Mouse (Mus musculus) liver, embryonic 16.5 days (tissue): ENCODE measurements around the gene Acd. TPM values are rescaled to one million over a fixed set of nuclear protein-coding genes. Genes with fewer than 3 reads are reported as not detected.

Experiments used
- ATAC-seq: fragments of 200-750 bp; cut with Nextera tagmentation; 2 replicates; pipeline ENCODE4 v1.8.0; 2017; ENCODE audit warnings: low read depth, mild to moderate bottlenecking, moderate number of reproducible peaks, moderate library complexity
- H3K27ac ChIP-seq: fragments of 300-500 bp; sonication (generic); 2 replicates; pipeline ENCODE4 v1.5.1; 2014; ENCODE audit warnings: mild to moderate bottlenecking, low read length
- H3K27me3 ChIP-seq: fragments of 300-500 bp; sonication (generic); 2 replicates; pipeline ENCODE4 v1.6.1; 2014; ENCODE audit warnings: low read depth, low read length, mixed read lengths; ENCODE audit not compliant: control insufficient read depth, insufficient read depth
- H3K36me3 ChIP-seq: fragments of 300-500 bp; sonication (generic); 2 replicates; pipeline ENCODE4 v1.6.1; 2014; ENCODE audit warnings: mild to moderate bottlenecking; ENCODE audit not compliant: control insufficient read depth, insufficient read depth
- H3K4me1 ChIP-seq: fragments of 300-500 bp; sonication (generic); 2 replicates; pipeline ENCODE4 v1.6.1; 2014; ENCODE audit warnings: low read depth, low read length, mixed read lengths; ENCODE audit not compliant: control insufficient read depth
- H3K4me2 ChIP-seq: fragments of 300-500 bp; sonication (generic); 2 replicates; pipeline ENCODE4 v1.6.1; 2014; ENCODE audit warnings: low read depth, low read length, mixed read lengths
- H3K4me3 ChIP-seq: fragments of 300-500 bp; sonication (generic); 2 replicates; pipeline ENCODE4 v1.5.1; 2014; ENCODE audit warnings: low read depth, mild to moderate bottlenecking, low read length
- H3K9ac ChIP-seq: fragments of 300-500 bp; sonication (generic); 2 replicates; pipeline ENCODE4 v1.6.1; 2014; ENCODE audit warnings: low read depth, low read length
- H3K9me3 ChIP-seq: fragments of 300-500 bp; sonication (generic); replicated peaks from 2 replicates; pipeline ENCODE4 v1.6.1; 2016; ENCODE audit warnings: low read length; ENCODE audit not compliant: control insufficient read depth
- WGBS: fragments of 180-500 bp; shearing (Covaris S2); extraction: QIAGEN DNeasy Blood & Tissue Kit; methylation state at CpG from one replicate; pipeline ENCODE4 v1.1.7; 2014; ENCODE audit not compliant: insufficient replicate concordance; 5-methylcytosine and 5-hydroxymethylcytosine counted together
- polyA plus RNA-seq: library from polyadenylated mRNA; unstranded; fragments of >200 nt; fragmentation: Nextera tagmentation; extraction: Ambion mirVana; gene quantifications from 2 replicates; pipeline ENCODE4 v1.2.1, GENCODE M21; 2015

Acd gene
- 19.1 and 20.8 TPM in 2 replicates for polyA plus RNA-seq

DNA sequence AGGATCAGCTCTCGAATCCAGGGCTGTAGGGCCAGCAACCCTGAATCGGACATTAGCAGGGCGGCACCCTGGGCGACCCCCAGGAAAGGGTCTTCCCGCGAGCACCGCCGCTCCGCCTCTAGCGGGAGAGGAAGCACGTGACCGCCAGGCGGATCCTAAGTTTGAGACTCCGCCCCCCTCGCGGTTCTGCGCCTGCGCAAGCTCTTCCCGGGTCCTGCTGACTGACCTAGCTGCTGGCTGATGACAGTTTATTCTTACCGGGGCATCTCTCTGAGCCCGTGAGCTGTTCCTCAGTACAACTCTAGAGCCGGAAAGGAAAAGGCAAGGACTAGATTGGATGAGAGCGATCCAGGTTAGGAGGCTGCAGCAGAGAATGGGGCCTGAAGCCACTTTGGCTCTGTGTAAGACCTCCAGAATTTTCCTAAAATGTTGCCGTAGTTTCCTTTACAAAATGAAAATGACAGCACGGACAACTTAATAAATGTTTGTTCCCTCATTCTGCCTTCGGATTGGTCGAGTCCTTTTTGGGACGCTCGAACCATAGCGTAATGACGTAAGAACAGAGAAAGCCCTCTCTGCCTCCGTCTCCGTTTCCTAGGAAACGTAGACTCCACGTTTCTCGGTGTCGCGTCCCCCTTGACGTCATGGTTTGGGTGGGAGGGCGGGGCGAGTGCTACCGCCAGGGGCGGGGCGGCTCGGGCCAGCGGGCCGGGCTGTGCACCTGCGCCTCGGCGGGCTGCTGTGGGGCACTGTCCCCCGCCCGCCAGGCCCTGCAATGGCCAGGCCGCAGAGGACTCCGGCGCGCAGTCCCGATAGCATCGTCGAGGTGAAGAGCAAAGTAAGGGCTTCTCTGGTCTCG is at the start of gene Acd, which contains the start of gene Pard6a:
Gene Acd, minus strand, starts transcription at position 137 of the 859 bp plus-strand sequence.
Gene Pard6a, plus strand, starts transcription at position 183 of the 859 bp plus-strand sequence.
- peaks cover 12% of the 10 kb centered on the region; the same call in 1 of the 2 replicates for H3K36me3 ChIP-seq
- peak within 1 kb of the TSS; percentile 99 for H3K4me2 ChIP-seq
- H3K4me1 ChIP-seq = peaks cover 20% of the 10 kb centered on the region
- H3K27me3 ChIP-seq = no peaks in the 10 kb centered on the region
- peak within 1 kb of the TSS; percentile 80 for H3K9ac ChIP-seq
- under 1% methylated on average over 60 of the region's 60 CpGs for WGBS
- H3K27ac ChIP-seq = peak within 1 kb of the TSS; percentile 95
- H3K9me3 ChIP-seq = no peaks in the 10 kb centered on the region
- peak within 1 kb of the TSS; percentile 84 for H3K4me3 ChIP-seq
- ATAC-seq = peak; percentile 83

GRCm38 (mm10) chr8:105750606-105751005 is 49.7 kb upstream of the Acd start:
- ATAC-seq = peak; percentile 16; the same call in 1 of the 2 replicates
- Histone ChIP-seq H3K27ac (no peak overlapping the region), H3K4me3 (no peak overlapping the region)

DNA sequence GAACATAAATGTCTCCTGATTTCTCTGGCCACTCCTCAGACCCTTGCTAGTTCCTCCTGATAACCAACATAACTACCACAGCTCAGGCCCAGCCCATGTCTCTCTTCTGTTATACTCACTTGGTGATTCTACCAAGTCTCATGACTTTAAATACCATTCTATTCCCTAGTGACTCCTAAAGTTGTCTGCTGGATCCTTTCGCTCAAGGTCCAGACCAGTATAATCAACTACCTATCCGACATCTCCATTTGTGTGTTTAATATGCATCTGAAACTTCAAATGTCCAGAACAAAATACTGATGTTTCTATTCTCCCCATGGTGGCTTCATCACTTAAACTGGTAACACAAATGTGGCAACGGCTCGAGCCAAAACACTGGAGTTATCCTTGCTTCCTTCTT is 42.4 kb upstream of the Acd start:
- WGBS = 71% methylated on average over 4 of the region's 4 CpGs
- Histone ChIP-seq H3K27ac (no peak overlapping the region), H3K4me1 (no peaks in the 10 kb centered on the region; the same call in 1 of the 2 replicates), H3K4me2 (no peak overlapping the region), H3K9ac (no peak overlapping the region), H3K36me3 (no peaks in the 10 kb centered on the region), H3K27me3 (no peaks in the 10 kb centered on the region), H3K9me3 (no peaks in the 10 kb centered on the region), H3K4me3 (no peak overlapping the region)
- no peak for ATAC-seq

More at GRCm38 (mm10) chr8:105750606-105751005, 49.7 kb upstream of the Acd start:
- Histone ChIP-seq H3K9ac (no peak overlapping the region), H3K4me1 (peaks cover 6% of the 10 kb centered on the region), H3K4me2 (no peak overlapping the region), H3K36me3 (no peaks in the 10 kb centered on the region), H3K9me3 (no peaks in the 10 kb centered on the region), H3K27me3 (no peaks in the 10 kb centered on the region)
- WGBS = 36% methylated on average over 11 of the region's 11 CpGs

DNA sequence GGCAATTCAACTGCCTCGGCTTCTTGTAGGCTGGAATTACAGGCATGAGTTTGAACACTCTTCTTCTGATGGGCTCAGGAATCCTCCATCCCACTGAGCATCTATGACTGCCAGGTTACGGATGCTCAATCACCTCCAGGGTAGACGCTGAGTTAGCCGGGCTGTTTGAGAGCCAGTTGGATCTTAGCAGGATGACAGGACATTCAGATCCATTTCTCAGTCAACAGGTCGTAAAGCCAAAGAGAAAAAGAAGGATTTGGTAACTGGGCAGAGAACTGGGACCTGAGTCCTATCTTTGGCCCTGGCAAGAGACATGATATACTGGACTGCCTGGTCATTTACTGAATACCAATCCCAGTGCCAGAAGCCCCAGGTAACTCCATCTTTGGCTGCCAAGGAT is 38.3 kb upstream of the Acd start:
- no peaks in the 10 kb centered on the region for H3K27me3 ChIP-seq
- no peaks in the 10 kb centered on the region for H3K9me3 ChIP-seq
- no peak overlapping the region for H3K27ac ChIP-seq
- WGBS = 67% methylated on average over 5 of the region's 5 CpGs
- no peak overlapping the region for H3K4me2 ChIP-seq
- H3K4me3 ChIP-seq = no peak overlapping the region
- ATAC-seq = no peak
- no peaks in the 10 kb centered on the region for H3K4me1 ChIP-seq
- H3K9ac ChIP-seq = no peak overlapping the region
- H3K36me3 ChIP-seq = no peaks in the 10 kb centered on the region

DNA sequence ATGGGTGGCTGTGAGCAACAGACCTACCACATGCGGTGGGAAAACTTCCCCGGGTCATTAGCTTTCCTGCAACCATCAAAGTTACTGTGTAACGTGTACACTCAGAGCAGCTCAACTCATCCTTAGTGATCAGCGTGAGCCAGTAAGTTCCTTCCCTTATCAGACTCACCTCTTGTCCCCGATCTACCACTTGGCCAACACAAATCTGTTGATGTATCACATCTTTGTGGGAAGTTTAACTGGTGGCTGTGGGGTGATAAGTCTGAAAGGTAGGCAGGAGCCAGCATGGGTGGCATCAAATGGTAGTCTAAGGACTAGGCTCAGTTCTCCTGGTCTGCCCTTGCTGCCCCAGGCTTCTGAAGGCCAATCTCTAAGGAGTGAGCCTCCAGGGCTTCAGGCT is 31.3 kb upstream of the Acd start:
- no peak overlapping the region for H3K27ac ChIP-seq
- no peak overlapping the region for H3K9ac ChIP-seq
- ATAC-seq = no peak
- WGBS = 34% methylated on average over 5 of the region's 5 CpGs
- no peaks in the 10 kb centered on the region for H3K9me3 ChIP-seq
- H3K36me3 ChIP-seq = no peaks in the 10 kb centered on the region
- no peak overlapping the region for H3K4me2 ChIP-seq
- H3K4me1 ChIP-seq = peaks cover 3% of the 10 kb centered on the region
- no peaks in the 10 kb centered on the region for H3K27me3 ChIP-seq
- H3K4me3 ChIP-seq = no peak overlapping the region

- no peaks in the 10 kb centered on the region for H3K36me3 ChIP-seq
- H3K4me2 ChIP-seq = no peak overlapping the region
- H3K4me1 ChIP-seq = peaks cover 3% of the 10 kb centered on the region
- no peaks in the 10 kb centered on the region for H3K27me3 ChIP-seq
- no peak overlapping the region for H3K27ac ChIP-seq
- H3K9ac ChIP-seq = no peak overlapping the region
- H3K4me3 ChIP-seq = no peak overlapping the region
- ATAC-seq = peak; percentile 67
- H3K9me3 ChIP-seq = no peaks in the 10 kb centered on the region
- WGBS = 44% methylated on average over 18 of the region's 18 CpGs
Observed at GRCm38 (mm10) chr8:105727397-105728124, 26.7 kb upstream of the Acd start.

GRCm38 (mm10) chr8:105725726-105726125 is 24.8 kb upstream of the Acd start:
- no peak overlapping the region for H3K4me2 ChIP-seq
- no peak overlapping the region for H3K4me3 ChIP-seq
- no peak overlapping the region for H3K9ac ChIP-seq
- H3K9me3 ChIP-seq = no peaks in the 10 kb centered on the region
- no peaks in the 10 kb centered on the region for H3K27me3 ChIP-seq
- no peak for ATAC-seq
- peaks cover 3% of the 10 kb centered on the region for H3K4me1 ChIP-seq
- H3K27ac ChIP-seq = no peak overlapping the region
- WGBS = 66% methylated on average over 5 of the region's 5 CpGs
- H3K36me3 ChIP-seq = no peaks in the 10 kb centered on the region

DNA sequence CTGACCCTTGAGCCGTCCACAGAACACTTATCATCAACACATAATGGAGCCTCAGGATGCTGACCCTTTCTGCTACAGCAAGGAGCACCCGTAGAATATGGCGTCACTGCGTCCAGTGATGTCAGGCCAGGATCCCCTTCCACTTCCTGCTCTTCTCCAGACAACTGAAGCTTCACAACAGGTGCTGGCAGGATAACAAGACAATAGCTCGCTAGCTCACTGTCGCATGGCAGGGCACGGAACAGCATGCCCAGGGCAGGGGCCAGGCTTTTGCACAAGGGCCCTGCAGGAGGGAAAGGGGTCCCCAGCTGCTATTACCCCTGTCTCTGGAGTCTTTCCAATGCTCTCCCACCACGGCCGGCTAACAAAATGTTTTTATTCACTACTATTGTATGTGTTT is 22.0 kb upstream of the Acd start:
- Histone ChIP-seq H3K9ac (no peak overlapping the region), H3K9me3 (no peaks in the 10 kb centered on the region), H3K4me2 (no peak overlapping the region), H3K27ac (no peak overlapping the region), H3K36me3 (no peaks in the 10 kb centered on the region), H3K27me3 (no peaks in the 10 kb centered on the region), H3K4me3 (no peak overlapping the region), H3K4me1 (peaks cover 3% of the 10 kb centered on the region)
- ATAC-seq = no peak
- 84% methylated on average over 9 of the region's 9 CpGs for WGBS

- no peak for ATAC-seq
- Histone ChIP-seq H3K9ac (no peak overlapping the region), H3K9me3 (no peaks in the 10 kb centered on the region), H3K36me3 (no peaks in the 10 kb centered on the region), H3K27me3 (no peaks in the 10 kb centered on the region), H3K27ac (no peak overlapping the region), H3K4me1 (no peaks in the 10 kb centered on the region), H3K4me2 (no peak overlapping the region), H3K4me3 (no peak overlapping the region)
- WGBS = 68% methylated on average over 4 of the region's 4 CpGs
Observed at GRCm38 (mm10) chr8:105719637-105720036, 18.7 kb upstream of the Acd start.
